Mouse (Mus musculus) adrenal gland, postnatal 36 days (tissue): Measurements from ENCODE around the gene Snx29. TPM values are rescaled to one million over a fixed set of nuclear protein-coding genes. Genes with fewer than 3 reads are reported as not detected.
A peak's percentile ranks its signal among the peaks of the same experiment; 100 is the strongest.

ENCODE experiments used
- DNase-seq, 2 experiments: peaks; one replicate each; pipeline ENCODE4 v3.0.0; 2021; ENCODE audit warnings: mixed read lengths in 1 of 2
- total RNA-seq, 2 experiments: library from RNA; stranded (reverse); gene quantifications; 2 replicates each; pipeline ENCODE4 v1.2.3; 2021

The Snx29 gene
- total RNA-seq, 2 experiments from 2014 or later, result 16.7 to 20.1 TPM

DNA sequence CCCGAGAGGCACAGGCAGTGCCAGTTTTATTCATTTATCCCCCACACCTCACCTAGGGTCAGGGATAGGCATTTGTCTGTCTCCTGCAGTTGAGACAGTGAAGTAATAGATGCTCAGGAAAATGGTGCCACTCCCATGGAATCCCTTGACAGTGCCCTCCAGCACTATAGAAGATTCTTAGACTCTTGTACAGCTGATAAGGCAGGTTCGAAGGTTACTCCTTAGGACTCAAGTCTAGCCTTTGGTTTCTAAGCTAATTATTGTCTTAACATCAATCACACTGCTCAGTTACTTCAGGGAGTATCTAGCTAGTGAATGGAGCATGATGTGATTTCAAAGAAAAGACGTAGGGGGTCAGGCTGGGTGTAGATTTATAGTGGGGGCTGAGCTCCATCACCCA lies 273.9 kb downstream of the Snx29 start:
- no peak for DNase-seq

- DNase-seq, result no peak
Measured at GRCm38 (mm10) chr16:11597769-11598168, 275.1 kb downstream of the Snx29 start.

DNA sequence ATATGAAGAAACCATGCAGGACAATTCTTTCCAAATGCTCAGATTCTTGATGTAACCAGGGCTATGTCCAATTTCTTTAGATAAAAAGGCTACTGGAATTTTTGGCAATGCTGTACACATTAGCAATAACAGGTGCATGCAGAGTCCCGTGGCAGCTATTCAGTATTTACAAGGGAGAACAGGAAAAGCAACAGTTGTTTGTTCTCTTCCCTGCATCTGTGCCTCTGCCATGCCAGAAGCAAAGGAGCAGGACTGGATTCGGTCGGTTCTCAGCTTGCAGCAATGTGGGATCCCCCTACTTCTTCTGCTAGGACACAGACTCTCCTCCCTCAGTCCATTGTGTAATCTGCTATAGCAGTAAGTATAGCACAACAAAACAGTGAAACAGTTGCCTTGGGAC lies 276.8 kb downstream of the Snx29 start:
- DNase-seq, result no peak

GRCm38 (mm10) chr16:11601336-11602082 lies 278.8 kb downstream of the Snx29 start:
- DNase-seq, result no peak

DNA sequence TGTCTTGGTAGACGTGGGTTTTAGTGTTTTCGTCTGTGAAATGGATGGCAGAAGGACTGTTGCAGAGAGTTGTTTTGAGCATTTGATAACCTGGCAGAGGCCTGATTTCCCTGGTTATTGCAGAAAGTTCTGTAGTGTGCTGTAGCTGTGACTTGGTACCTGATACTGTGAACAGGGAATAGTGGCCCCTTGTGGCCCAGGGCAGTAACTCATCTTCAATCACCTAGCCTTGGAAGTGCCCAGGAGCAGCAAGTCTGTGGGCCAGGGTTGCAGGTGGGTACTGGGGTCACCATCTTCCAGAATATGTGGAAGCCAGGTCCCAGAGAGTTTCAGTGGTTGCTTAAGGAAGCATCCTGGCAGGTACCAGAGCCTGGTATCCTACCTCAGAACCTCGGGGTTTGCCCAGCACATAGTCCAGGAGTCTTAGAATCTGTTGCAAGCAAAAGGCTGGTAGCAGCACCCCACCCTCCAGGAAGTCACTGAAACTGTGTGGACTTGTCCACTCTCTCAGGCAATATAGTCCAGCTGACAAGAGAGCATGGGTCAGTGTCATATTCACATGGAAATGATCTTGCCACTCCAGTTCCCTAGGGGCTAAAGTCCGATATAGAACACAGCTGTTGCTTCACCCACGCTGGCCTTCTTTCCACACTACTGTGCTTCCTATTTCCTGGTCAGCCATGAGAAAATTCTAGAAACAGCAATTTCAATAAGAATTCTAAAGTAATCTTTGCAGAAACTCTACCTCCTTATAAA lies 281.1 kb downstream of the Snx29 start:
- DNase-seq, result peak; percentile 18 to 37

GRCm38 (mm10) chr16:11612526-11613126 lies 289.9 kb downstream of the Snx29 start:
- DNase-seq, result no peak

GRCm38 (mm10) chr16:11614401-11615014 lies 291.8 kb downstream of the Snx29 start:
- DNase-seq, result peak; percentile 11 to 20

- peak; percentile 41 to 68 for DNase-seq
Measured at GRCm38 (mm10) chr16:11615633-11616032, 292.9 kb downstream of the Snx29 start.

GRCm38 (mm10) chr16:11619951-11620350 lies 297.2 kb downstream of the Snx29 start:
- no peak for DNase-seq

- DNase-seq, result no peak
Measured at GRCm38 (mm10) chr16:11621042-11621441, 298.3 kb downstream of the Snx29 start.

- no peak for DNase-seq
Measured at GRCm38 (mm10) chr16:11621664-11622063, 299.0 kb downstream of the Snx29 start.

- DNase-seq, result no peak
Measured at GRCm38 (mm10) chr16:11623032-11623431, 300.3 kb downstream of the Snx29 start.

DNA sequence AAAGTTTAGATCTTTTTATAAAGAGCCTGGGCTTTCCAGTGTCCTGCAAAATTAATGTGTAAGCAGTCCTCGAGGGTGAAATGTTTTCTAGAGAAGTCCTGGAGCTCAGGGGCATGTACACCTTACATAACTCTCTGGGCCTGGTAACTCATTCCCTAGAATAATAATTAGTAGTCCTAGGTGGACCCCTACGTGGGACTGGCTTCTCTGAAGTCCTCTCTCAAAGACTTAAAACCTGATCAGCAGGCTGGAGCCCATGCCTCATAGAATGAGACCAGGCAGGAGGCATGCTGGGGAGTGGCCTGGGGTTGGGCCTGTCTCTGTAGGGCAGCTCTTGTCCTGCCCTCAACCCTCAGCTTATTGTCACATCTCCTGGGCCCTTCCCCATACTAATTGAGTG lies 301.4 kb downstream of the Snx29 start:
- no peak for DNase-seq

DNA sequence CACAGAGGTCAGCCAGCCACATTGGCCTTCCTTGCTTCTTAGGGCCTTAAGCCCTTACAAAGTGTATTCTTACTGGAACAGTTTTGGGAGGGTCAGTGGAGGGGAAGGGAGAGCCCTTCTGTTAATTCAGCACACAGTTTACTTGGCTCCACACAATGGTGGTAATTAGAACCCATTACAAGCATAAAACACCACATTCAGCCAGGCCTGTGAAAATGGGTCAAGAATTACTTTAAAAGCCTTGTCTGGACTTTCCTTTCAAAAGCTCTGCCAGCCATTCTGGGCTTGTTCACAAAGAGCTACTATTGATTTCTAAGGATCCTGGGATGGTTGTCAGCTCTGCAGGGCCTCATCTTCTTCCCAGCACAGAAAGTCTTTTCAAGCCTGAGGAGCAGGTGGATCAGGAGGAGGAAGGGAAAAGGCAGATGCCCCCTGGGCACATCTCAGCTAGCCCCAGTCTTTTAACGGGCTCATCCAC lies 303.3 kb downstream of the Snx29 start:
- no peak for DNase-seq

GRCm38 (mm10) chr16:11626616-11627015 lies 303.9 kb downstream of the Snx29 start:
- DNase-seq, result no peak

- DNase-seq, result no peak
Measured at GRCm38 (mm10) chr16:11627866-11628638, 305.3 kb downstream of the Snx29 start.

DNA sequence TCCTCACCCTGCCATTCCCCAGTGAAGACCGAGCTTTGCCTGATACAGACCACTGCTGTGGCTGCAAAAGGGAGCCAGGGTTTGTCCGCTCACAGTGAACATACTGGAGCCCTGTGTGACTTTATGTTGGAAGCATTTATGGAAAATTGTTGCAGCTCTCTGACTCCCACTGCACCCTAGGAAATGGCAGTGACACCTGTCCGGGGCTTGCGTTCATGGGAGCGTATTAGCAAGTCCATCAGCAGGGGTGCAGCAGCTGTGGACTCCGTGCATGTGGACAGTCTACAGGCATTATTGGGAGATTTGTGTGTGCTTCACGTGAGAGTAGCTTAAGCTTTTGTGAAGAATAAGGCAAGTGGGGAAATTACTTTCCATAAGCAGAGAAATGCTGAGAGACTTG lies 307.0 kb downstream of the Snx29 start:
- DNase-seq, result no peak

DNA sequence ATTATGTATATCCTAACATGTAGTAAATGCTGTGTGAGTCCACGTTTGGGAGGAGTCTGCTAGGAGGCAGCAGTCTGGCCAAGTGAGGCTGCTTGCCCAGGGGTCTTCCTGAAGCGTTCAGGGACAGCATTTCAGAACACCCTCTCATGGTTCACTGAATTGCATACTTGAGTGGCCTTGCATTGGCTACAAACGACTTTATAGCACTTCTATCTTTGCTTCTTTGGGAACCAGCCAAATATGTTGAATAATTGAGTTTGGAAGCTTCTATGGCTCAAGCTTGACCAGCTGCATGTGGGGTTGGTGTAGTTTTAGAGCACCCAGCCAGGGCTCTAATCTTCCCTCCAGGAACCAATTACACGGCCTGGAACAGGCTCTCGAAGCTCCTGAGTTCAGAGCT lies 307.8 kb downstream of the Snx29 start:
- DNase-seq, result no peak

GRCm38 (mm10) chr16:11632205-11632747 lies 309.6 kb downstream of the Snx29 start:
- no peak for DNase-seq

GRCm38 (mm10) chr16:11636196-11636733 lies 313.6 kb downstream of the Snx29 start:
- no peak for DNase-seq

- DNase-seq, result no peak
Measured at GRCm38 (mm10) chr16:11636902-11637301, 314.2 kb downstream of the Snx29 start.
